Mouse (Mus musculus) kidney, embryonic 15.5 days (tissue): Measurements from ENCODE around the gene Hoxa5. TPM values are rescaled to one million over a fixed set of nuclear protein-coding genes. Genes with fewer than 3 reads are reported as not detected.

Experiments used
- ATAC-seq: fragments of 200-750 bp; cut with Nextera tagmentation; replicated peaks from 2 replicates; pipeline ENCODE4 v1.8.0; 2017; ENCODE audit warnings: moderate TSS enrichment; ENCODE audit not compliant: low FRiP score
- H3K27ac ChIP-seq: fragments of 300-500 bp; sonication (generic); 2 replicates; pipeline ENCODE4 v1.5.1; 2015; ENCODE audit warnings: mild to moderate bottlenecking, inconsistent platforms
- H3K27me3 ChIP-seq: fragments of 300-500 bp; sonication (generic); 2 replicates; pipeline ENCODE4 v1.6.1; 2015; ENCODE audit warnings: inconsistent platforms
- H3K36me3 ChIP-seq: fragments of 300-500 bp; sonication (generic); 2 replicates; pipeline ENCODE4 v1.6.1; 2015; ENCODE audit warnings: inconsistent platforms
- H3K4me1 ChIP-seq: fragments of 300-500 bp; sonication (generic); 2 replicates; pipeline ENCODE4 v1.6.1; 2015; ENCODE audit warnings: inconsistent platforms
- H3K4me2 ChIP-seq: fragments of 300-500 bp; sonication (generic); 2 replicates; pipeline ENCODE4 v1.6.1; 2015; ENCODE audit warnings: moderate library complexity, mild to moderate bottlenecking, inconsistent platforms
- H3K4me3 ChIP-seq: fragments of 300-500 bp; sonication (generic); replicated peaks from 2 replicates; pipeline ENCODE4 v1.5.1; 2015; ENCODE audit warnings: mild to moderate bottlenecking, inconsistent platforms
- H3K9ac ChIP-seq: fragments of 300-500 bp; sonication (generic); 2 replicates; pipeline ENCODE4 v1.6.1; 2015; ENCODE audit warnings: mild to moderate bottlenecking, inconsistent platforms
- H3K9me3 ChIP-seq: fragments of 300-500 bp; sonication (generic); replicated peaks from 2 replicates; pipeline ENCODE4 v1.6.1; 2016; ENCODE audit warnings: inconsistent platforms
- WGBS: fragments of 180-500 bp; shearing (Covaris S2); methylation state at CpG from one replicate; pipeline ENCODE4 v1.1.7; 2015; ENCODE audit warnings: mixed read lengths; 5-methylcytosine and 5-hydroxymethylcytosine counted together
- polyA plus RNA-seq: library from polyadenylated mRNA; unstranded; fragments of >200 nt; fragmentation: Nextera tagmentation; extraction: Ambion mirVana; gene quantifications from 2 replicates; pipeline ENCODE4 v1.2.1, GENCODE M21; 2015

The Hoxa5 gene
- polyA plus RNA-seq, 1 experiment from 2014 or later: 11.5 TPM

DNA sequence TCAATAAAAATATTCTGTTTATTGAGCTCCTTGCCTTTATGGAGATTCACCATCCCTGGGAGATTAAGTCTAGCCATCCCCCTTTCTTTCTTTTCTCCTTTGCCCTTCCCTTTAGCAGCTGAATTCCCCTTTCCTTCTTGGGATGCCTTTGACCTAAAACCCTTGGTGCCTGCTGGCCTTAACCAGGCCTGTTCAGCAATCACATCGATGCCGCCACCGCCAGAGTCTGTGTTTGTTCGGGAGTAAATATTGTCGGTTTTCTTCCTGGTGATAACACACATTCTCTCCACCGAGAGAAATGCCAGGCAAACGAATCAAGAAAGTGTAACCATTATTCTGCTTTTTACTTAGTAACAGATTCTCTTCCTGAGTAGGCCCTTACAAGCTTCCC is 33.8 kb upstream of the Hoxa5 start:
- Histone ChIP-seq H3K4me1 (peaks cover 59% of the 10 kb centered on the region), H3K36me3 (no peaks in the 10 kb centered on the region), H3K9ac (peak overlapping the region; percentile 96), H3K4me2 (peak overlapping the region; percentile 74), H3K27ac (peak overlapping the region; percentile 97), H3K9me3 (no peaks in the 10 kb centered on the region), H3K4me3 (peak overlapping the region; percentile 76), H3K27me3 (peaks cover 21% of the 10 kb centered on the region; the same call in 1 of the 2 replicates)
- ATAC-seq: no peak
- 6% methylated on average over 7 of the region's 7 CpGs for WGBS

DNA sequence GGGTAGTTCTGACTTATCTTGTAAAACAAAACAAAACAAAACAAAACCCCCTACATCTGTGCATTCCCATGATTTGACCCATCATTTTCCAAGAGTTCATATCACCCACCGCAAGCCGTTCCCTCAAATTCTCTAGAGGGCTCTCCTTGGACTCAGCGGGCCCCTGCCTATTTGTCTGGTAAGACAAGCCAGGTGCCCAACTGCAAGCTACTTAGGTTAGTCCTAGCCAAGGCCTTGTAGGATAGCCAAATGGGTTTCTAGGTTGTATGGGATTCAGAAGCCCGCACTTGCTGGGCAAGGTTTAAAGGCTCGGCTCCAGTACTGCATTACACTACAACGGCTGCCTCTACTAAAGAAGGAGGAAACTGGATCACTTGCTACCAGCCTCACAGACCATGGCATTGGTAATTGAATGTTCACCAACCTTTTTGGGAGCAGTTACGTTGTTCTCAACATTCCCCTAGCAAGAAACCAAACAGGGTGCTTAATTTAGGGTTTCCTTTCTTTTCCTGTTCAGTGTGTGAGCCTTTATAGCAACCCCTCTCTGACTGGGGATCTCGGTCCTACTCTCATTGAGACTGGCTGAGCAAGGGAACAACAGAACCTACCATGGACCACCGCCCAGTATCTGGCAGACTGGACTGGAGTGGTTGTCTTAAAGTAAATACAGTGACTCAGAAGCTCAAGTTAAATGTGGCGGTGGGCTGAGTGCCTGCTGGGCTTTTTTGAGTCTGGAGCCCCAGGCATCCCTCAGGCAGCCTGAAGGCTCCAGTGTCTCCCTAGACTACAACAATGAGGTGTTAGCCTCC is 33.2 kb upstream of the Hoxa5 start:
- H3K4me3 ChIP-seq: peak overlapping the region; percentile 76
- no peaks in the 10 kb centered on the region for H3K36me3 ChIP-seq
- peaks cover 53% of the 10 kb centered on the region for H3K4me1 ChIP-seq
- no peaks in the 10 kb centered on the region for H3K9me3 ChIP-seq
- no peak for ATAC-seq
- peak overlapping the region; percentile 74 for H3K4me2 ChIP-seq
- H3K27me3 ChIP-seq: peaks cover 17% of the 10 kb centered on the region; the same call in 1 of the 2 replicates
- peak overlapping the region; percentile 97 for H3K27ac ChIP-seq
- WGBS: 9% methylated on average over 10 of the region's 10 CpGs
- H3K9ac ChIP-seq: peak overlapping the region; percentile 96

DNA sequence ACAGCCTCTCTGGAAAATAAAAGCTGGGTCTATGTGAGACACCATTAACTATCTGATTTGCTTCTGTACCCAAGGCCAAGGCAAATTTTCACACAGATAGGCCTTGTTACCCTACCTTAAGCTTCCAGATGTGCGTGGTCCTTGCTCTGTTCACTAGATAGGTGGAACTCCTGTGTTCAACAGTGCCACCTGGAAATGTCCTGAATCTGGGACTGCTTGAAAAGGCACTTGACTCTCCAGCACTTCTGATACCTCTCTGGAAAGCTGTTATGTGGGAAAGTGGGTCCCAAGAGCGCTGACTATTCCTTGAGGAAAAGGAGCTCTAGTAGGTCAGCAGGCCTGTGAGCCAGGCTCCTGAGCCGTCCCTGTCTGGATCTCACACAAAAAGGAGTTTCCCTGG is 32.4 kb upstream of the Hoxa5 start:
- Histone ChIP-seq H3K27ac (peak overlapping the region; percentile 97), H3K9me3 (no peaks in the 10 kb centered on the region), H3K4me2 (peak overlapping the region; percentile 74), H3K27me3 (peaks cover 16% of the 10 kb centered on the region; the same call in 1 of the 2 replicates), H3K4me1 (peaks cover 47% of the 10 kb centered on the region), H3K4me3 (peak overlapping the region; percentile 76), H3K36me3 (no peaks in the 10 kb centered on the region), H3K9ac (peak overlapping the region; percentile 96)
- ATAC-seq: no peak
- WGBS: 25% methylated on average over 3 of the region's 3 CpGs

DNA sequence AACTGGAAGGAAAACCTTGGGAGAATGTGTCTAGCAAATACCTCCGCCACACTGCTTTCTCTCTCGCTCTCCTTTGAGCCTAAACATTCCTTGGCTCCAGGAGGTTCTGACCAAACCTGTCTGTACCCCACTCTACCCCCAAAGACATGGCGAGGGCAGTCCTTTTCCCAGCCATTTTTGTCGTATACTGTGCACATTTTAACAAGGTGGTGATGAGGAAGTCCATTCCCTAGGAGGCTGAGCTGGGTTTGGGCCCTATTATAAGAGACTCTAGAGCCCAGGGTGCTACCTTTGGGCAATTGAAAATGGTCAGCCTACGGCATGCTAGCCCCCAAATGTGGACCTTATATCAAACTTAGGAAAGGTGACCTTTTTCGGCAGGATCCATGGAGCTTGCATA is 31.5 kb upstream of the Hoxa5 start:
- Histone ChIP-seq H3K36me3 (no peaks in the 10 kb centered on the region), H3K4me3 (peak overlapping the region; percentile 76), H3K27ac (peak overlapping the region; percentile 97), H3K27me3 (peaks cover 11% of the 10 kb centered on the region; the same call in 1 of the 2 replicates), H3K4me1 (peaks cover 38% of the 10 kb centered on the region), H3K9ac (peak overlapping the region; percentile 96), H3K4me2 (peak overlapping the region; percentile 74), H3K9me3 (no peaks in the 10 kb centered on the region)
- 17% methylated on average over 6 of the region's 6 CpGs for WGBS
- ATAC-seq: no peak

DNA sequence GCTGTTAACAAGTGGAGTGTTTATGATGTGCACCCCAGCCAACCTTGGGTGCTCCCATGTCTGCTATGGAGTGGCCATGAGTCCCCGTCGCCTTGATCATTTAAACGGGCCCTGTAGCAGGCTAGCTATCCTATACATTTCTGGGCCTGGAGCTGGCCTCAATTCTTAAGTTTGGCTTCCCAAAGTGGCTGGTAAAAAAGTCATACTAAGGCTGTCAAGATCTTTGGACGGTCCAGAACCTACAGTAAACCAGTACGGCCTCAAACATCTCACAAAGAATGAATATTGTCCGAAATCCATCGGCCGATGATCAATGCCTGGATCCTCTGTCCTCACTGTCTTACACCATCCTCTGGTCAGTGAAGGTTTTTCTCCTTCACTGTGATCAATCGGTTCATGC is 30.9 kb upstream of the Hoxa5 start:
- H3K4me1 ChIP-seq: peaks cover 32% of the 10 kb centered on the region
- peaks cover 11% of the 10 kb centered on the region; the same call in 1 of the 2 replicates for H3K27me3 ChIP-seq
- WGBS: 15% methylated on average over 9 of the region's 9 CpGs
- peak overlapping the region; percentile 74 for H3K4me2 ChIP-seq
- H3K9ac ChIP-seq: peak overlapping the region; percentile 96
- no peaks in the 10 kb centered on the region for H3K9me3 ChIP-seq
- H3K27ac ChIP-seq: peak overlapping the region; percentile 97
- H3K4me3 ChIP-seq: peak overlapping the region; percentile 76
- H3K36me3 ChIP-seq: no peaks in the 10 kb centered on the region
- ATAC-seq: no peak

DNA sequence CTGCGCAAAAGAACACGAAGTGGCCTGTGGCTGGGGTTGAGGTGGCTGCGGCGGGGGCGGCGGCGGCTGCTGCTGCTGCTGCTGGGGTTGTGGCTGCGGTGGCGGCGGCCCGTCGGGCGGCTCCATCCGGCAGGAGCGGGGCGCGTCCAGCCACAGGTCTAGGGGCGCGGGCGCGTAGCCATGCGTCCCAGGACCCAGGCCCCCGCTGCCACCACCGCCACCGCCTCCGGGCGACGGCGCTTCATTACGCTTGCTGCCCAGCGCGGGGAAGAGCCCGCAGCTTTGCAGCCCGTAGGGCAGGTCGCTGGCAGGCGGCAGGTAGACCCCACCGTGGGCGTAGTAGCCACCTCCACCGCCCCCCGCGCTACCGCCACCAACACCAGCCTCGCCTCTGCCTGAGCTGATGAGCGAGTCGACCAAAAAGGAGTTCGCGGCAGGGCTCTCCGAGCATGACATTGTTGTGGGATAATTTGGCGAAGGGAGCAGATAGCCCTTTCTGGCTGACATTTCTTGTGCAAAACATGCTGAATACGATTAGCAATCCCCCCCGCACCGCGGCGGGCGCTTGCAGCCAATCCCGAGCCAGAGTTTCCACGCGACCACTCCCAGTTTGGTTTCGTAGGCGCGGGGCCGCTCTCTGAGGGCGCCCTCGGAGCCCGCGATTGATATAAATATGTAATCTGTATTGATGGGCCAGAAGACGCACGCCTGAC is 30.2 kb upstream of the Hoxa5 start:
- WGBS: under 1% methylated on average over 61 of the region's 68 CpGs
- peaks cover 7% of the 10 kb centered on the region; the same call in 1 of the 2 replicates for H3K27me3 ChIP-seq
- peak; percentile 30 for ATAC-seq
- no peaks in the 10 kb centered on the region for H3K9me3 ChIP-seq
- H3K27ac ChIP-seq: peak overlapping the region; percentile 97
- H3K4me1 ChIP-seq: peaks cover 33% of the 10 kb centered on the region
- peak overlapping the region; percentile 96 for H3K9ac ChIP-seq
- H3K36me3 ChIP-seq: no peaks in the 10 kb centered on the region
- H3K4me3 ChIP-seq: peak overlapping the region; percentile 76
- H3K4me2 ChIP-seq: peak overlapping the region; percentile 74

DNA sequence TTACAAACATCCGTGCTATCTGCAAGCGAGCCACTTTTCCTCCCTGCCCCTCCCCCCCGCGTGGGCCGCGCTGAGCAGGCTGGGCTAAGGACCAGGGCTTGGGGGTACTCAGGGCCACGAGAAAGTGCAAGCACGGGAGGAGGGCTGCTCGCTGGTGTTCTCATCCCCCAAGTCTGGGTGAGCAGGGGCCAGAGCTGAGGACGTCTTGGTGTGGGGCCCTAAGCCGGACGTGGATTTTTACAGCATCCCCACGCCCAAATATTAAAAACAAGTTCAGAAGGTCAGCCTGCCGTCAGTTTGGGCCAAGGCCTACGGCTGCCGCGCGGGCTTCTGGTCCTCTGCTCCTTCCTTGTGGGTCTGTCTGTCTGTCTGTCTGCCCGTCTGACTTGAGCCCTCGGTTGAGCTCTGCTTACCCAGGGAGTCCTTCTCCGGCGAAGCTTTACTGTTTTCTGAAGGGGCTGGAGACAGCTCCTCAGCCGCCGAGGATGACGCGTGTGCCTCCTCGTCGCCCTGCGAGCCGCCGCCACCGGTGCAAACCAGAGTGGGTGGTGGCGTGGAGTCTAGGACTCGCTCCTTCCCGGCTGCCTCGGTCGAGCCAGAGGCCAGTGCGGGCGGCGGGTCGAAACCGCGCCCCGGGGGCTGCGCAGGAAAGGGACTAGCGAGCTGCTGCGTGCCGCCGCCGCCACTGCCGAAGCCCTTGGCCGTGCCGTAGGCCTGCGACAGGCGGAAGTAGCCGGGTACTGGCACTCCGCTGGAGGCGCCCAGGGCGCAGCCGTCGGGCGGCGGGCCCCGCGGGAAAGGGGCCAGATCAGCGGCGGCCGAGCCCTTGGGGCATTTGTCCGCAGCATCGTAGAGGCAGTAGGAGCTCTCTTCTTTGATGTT is 29.4 kb upstream of the Hoxa5 start:
- under 1% methylated on average over 70 of the region's 70 CpGs for WGBS
- ATAC-seq: peak; percentile 47
- Histone ChIP-seq H3K36me3 (no peaks in the 10 kb centered on the region), H3K4me1 (peaks cover 33% of the 10 kb centered on the region), H3K4me3 (peak overlapping the region; percentile 76), H3K27me3 (peaks cover 7% of the 10 kb centered on the region; the same call in 1 of the 2 replicates), H3K9me3 (no peaks in the 10 kb centered on the region), H3K9ac (peak overlapping the region; percentile 96), H3K4me2 (peak overlapping the region; percentile 74), H3K27ac (peak overlapping the region; percentile 97)

DNA sequence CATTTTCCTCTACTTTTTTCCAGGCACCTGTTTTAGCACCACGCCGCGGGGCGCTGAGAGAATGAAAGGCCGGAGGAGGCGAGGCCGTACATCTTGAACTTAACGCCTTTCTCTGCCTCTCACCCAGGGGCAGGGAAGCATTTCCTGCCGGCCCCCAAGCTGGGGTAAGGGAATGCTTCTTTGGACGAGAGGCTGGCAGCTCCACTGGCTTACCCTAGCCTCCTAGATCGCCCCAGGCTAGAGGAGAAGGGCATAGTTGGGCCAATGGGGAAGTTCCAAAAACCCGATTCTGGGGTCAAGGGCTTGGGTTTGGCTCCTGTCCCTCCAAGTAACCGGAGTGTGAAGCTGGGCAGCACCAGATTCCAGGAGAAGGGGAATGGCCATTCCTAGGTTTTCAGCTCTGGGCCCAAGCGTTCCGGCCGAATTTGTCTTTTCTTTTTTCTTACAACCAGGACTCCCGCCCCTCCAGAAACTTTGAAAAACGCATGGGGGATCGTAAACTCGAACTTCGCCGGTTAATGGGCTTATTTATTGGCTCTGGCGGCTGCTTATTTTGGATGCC is 28.7 kb upstream of the Hoxa5 start:
- Histone ChIP-seq H3K4me1 (peaks cover 33% of the 10 kb centered on the region), H3K27ac (peak overlapping the region; percentile 97), H3K36me3 (no peaks in the 10 kb centered on the region), H3K4me2 (peak overlapping the region; percentile 74), H3K27me3 (peaks cover 7% of the 10 kb centered on the region; the same call in 1 of the 2 replicates), H3K9me3 (no peaks in the 10 kb centered on the region), H3K9ac (peak overlapping the region; percentile 96), H3K4me3 (peak overlapping the region; percentile 76)
- 1% methylated on average over 23 of the region's 23 CpGs for WGBS
- no peak for ATAC-seq

- H3K4me1 ChIP-seq: peaks cover 36% of the 10 kb centered on the region
- H3K27me3 ChIP-seq: peaks cover 7% of the 10 kb centered on the region; the same call in 1 of the 2 replicates
- under 1% methylated on average over 18 of the region's 18 CpGs for WGBS
- ATAC-seq: no peak
- peak overlapping the region; percentile 76 for H3K4me3 ChIP-seq
- H3K27ac ChIP-seq: peak overlapping the region; percentile 97
- no peaks in the 10 kb centered on the region for H3K9me3 ChIP-seq
- H3K4me2 ChIP-seq: peak overlapping the region; percentile 74
- no peaks in the 10 kb centered on the region for H3K36me3 ChIP-seq
- H3K9ac ChIP-seq: peak overlapping the region; percentile 96
Measured at GRCm38 (mm10) chr6:52232568-52232965, 28.2 kb upstream of the Hoxa5 start.

DNA sequence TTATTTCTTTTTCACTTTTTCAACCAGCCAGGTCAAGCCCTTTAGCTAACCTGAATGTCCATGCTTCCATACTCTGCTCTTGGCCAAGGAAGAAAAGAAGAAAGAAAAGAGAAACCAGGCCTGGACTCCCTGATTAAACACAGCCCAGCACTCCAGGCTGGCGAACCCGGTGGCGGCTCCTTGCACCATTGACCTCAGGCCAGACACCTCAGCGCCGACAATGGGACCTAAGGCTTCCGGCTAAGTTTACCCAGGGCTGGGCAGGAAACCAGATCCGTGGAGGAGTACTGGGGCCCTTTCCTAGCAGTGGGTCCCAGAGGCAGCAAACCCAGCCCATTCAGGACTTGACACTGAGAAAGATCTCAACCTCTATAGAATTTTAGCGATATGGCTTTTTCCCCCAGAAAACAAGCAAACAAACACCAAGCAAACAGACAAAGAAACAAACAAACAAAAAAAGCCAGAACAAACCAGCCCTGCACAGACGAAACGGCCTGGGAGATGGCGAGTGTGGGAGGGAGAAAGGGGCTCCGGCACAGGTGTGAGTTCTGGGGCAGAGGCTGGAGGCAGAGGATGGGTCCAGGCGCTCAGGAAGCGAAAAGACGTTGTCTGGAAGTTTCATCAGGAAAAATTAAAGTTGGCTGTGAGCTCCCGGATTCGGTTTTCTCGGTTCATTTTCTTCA is 27.6 kb upstream of the Hoxa5 start:
- Histone ChIP-seq H3K9me3 (no peaks in the 10 kb centered on the region), H3K36me3 (no peaks in the 10 kb centered on the region), H3K9ac (peak overlapping the region; percentile 96), H3K4me2 (peak overlapping the region; percentile 74), H3K27ac (peak overlapping the region; percentile 97), H3K4me3 (peak overlapping the region; percentile 76), H3K4me1 (peaks cover 42% of the 10 kb centered on the region), H3K27me3 (peaks cover 7% of the 10 kb centered on the region; the same call in 1 of the 2 replicates)
- peak; percentile 37 for ATAC-seq
- under 1% methylated on average over 18 of the region's 18 CpGs for WGBS
